Mouse (Mus musculus): ENCODE data around the gene Tlr4.

Tlr4 gene

GRCm38 (mm10) chr4:66900126-66900525 lies 72.7 kb downstream of the Tlr4 start:
- DNase-seq (ENCODE audit: low spot score), result no peak

GRCm38 (mm10) chr4:66901498-66901897 lies 74.1 kb downstream of the Tlr4 start:
- no peak for DNase-seq (ENCODE audit: low spot score)

GRCm38 (mm10) chr4:66908376-66908775 lies 81.0 kb downstream of the Tlr4 start:
- DNase-seq (ENCODE audit: low spot score), result no peak

GRCm38 (mm10) chr4:66919630-66920372 lies 92.4 kb downstream of the Tlr4 start:
- no peak for DNase-seq (ENCODE audit: low spot score)

GRCm38 (mm10) chr4:66923616-66924276 lies 96.4 kb downstream of the Tlr4 start:
- peak; percentile 65 for DNase-seq (ENCODE audit: low spot score)

- DNase-seq (ENCODE audit: low spot score), result no peak
Measured at GRCm38 (mm10) chr4:66926066-66926465, 98.7 kb downstream of the Tlr4 start.

GRCm38 (mm10) chr4:66927537-66928088 lies 100.2 kb downstream of the Tlr4 start:
- DNase-seq (ENCODE audit: low spot score), result no peak

GRCm38 (mm10) chr4:66938489-66939061 lies 111.2 kb downstream of the Tlr4 start:
- no peak for DNase-seq (ENCODE audit: low spot score)

GRCm38 (mm10) chr4:66941894-66942293 lies 114.5 kb downstream of the Tlr4 start:
- no peak for DNase-seq (ENCODE audit: low spot score)

- no peak for DNase-seq (ENCODE audit: low spot score)
Measured at GRCm38 (mm10) chr4:66943699-66944098, 116.3 kb downstream of the Tlr4 start.

GRCm38 (mm10) chr4:66947657-66948056 lies 120.3 kb downstream of the Tlr4 start:
- no peak for DNase-seq (ENCODE audit: low spot score)

GRCm38 (mm10) chr4:66974918-66975317 lies 147.5 kb downstream of the Tlr4 start:
- DNase-seq (ENCODE audit: low spot score), result no peak

Data from retina, embryonic 14.5 days (tissue).